Mouse (Mus musculus) cerebellum, postnatal 4 days (tissue): ENCODE measurements at regions not wholly inside any gene's neighbourhood (a gene's known extent, or its start where the extent isn't known, plus 50 kb on each side); places are given as distances from the start of the nearest gene placed in this dataset.
A peak's percentile ranks its signal among the peaks of the same experiment; 100 is the strongest.

Source experiments
- DNase-seq, 2 experiments: peaks; one replicate each; pipeline ENCODE4 v3.0.0; 2022; ENCODE audit warnings: low spot score in 2 of 2, mixed read lengths in 1 of 2

DNA sequence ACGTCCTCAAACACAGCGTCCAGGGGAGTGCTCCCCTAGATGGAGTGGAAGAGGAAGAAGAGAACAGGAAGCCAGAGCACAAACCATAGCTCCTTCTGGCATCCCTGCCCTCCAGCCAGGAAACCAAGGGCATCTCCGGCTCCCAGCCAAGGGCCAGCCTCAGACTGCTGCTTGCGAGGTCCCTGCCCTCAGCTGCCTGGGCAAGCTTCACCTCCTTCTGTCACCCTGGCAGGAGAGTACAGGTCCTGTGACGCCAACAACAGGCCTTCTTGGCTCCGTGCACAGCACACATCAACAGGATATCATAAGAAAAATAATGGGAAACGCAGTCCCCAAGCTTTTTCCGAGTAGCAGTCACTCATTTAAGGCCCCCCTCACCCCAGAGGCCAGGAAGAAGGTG lies 212.9 kb upstream of the Mocs1 start:
- DNase-seq, result peak in 1 of 2 experiments; percentile 74

DNA sequence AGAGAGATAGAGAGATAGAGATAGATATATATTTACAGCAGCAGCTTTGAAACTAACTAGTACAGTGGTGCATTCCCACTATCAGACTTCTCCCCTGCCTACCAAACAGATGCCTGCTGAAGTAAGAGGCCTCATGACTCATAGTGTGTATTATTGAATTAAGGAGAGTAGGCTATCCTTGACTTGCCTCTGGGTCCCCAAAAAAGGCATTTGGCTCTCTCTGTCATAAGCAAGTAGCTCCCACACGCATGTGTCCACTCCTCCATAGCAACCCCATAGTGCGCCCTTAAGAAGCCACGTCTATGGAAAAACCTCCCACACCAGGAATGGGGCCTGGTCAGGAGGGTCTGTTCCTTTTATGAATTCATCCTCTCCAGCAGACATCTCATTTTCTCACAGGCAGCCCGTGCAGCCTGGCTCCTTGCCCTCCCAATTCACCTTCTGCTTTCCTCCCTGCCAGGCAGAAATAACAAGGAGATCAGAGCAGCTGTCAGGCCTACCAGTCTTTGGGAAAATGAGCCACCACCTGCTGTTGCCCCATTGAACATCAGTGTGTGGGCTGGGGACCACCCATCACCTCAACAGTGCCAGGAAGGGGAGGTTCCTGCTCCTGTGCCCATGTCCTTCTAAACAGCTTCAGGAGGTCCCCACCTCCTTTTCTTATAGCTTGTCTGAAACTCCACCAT lies 208.5 kb upstream of the Mocs1 start:
- peak in 1 of 2 experiments; percentile 76 for DNase-seq

DNA sequence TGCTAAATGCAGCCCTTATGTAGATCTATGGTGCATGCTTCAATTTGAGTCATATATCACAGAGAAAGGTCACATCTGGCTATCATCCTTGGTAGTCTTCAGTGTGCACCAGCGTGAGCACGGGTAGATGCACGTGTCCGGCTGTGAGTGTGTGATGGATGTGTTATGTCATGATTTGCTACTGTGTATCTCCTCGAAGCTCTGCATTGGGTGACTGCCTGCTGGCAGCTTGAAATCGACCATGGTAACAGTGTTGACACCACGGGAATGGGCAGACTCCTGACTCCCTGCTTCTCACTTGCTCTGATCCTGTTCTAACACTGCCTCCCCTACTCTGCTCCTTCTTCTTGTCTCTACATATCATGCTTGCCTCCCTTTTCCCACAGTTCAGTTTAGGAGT lies 204.9 kb upstream of the Mocs1 start:
- no peak for DNase-seq

DNA sequence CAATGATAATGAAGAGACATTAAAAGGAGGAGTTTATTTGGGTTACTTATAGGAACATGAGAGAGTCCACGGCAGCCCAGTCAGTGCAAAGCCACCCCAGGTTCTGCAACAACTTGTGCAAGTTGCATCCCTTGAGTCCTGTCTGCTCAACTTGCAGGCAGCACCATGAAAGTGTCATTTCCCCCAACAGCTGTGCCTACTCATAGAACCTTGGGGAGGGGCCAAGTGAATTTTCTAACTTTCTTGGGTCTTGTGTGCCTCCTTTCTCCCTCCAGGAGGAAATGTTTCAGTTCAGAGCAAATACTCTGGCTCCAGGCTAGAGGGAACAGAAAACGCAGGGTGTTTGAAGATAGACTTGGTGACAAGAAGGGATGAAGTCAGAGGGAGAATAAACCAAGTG lies 204.5 kb upstream of the Mocs1 start:
- no peak for DNase-seq

DNA sequence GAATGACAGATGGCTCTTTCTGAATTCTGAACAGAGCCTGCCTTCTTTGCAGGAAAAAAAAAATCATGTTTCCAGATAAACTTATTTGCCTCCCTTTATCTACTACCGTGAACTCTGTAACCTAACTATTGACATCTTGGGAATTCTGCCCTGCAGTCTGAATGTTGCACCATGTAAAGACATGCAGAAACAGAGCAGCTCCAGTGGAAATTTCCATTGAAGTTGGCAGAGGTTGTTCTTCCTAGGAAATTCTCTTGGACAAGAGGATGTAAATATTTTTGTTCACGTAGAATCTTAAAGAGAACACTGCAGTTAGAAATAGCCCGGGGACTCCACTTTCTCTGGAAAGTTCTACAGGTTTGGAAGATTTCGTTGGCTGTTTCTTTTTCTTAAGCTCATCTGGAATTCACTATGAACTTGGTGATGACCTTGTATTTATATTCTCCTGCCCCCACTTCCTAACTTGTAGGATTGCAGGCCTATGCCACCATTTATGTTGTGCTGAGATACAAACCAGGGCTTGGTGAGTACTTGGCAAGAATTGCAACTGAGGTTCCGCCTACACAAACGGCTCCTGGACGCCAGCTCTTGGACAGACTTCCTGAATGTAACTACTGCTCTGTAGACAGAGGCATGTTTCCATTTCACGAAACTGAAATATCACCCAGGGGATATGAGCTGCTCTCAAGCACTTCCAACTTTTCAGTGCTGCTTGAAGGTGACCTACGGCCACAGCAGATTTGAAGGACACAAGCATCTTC lies 202.7 kb upstream of the Mocs1 start:
- no peak for DNase-seq

DNA sequence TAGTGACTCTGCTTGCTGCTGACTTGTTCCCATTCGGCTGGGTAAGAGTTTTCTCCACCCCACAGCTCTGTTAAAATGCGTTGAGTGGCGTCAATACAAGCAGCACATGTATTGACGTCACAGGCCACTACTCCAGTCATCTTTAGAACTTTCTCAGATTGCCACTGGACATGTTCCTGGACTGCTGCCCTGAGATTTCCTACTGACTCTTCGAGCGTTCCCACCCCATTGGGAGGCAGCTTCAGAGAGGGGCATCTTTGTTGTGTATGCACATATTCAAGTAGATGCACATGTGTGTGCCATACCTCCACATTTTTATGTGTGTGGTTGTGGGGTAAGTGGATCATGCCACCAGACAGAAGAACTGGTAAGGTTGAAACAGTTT lies 202.2 kb upstream of the Mocs1 start:
- no peak for DNase-seq

DNA sequence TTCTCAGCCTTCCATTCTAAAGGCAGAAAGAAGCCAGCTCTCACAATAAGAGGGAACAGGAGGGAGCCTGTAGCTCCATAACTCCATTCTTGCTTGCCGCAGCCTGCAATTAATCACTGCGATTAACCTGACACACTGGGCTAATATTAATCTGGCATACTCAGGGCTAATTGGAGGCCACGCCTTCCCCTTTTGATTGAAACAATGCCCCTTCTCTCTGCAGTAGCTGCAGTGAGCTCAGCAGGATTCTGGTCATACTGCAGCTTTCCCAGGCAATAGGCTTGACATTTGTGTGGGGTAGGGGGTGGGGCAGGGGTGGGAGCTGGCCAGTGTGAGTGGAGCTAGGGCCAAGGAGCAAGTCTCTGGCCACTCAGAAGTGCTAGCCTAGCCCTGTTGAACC lies 196.9 kb upstream of the Mocs1 start:
- DNase-seq, result no peak

DNA sequence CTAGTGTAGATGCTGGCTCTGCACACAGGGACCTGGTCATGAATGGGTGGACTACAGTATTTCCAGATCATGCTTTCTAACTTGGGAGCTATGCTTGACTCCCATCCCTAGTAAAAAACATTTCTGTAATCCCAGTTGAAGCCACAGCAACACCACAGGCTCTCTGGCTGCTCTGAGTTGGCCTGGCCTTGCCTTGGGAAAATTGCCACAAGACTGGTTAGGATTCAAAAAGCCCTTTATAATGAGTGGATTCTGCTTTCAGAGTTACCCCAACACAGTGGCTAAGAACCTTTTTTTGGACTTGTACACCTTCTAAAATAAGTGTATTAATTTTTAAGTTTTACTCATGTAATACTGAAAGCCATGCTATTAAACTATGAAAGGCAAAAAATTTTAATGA lies 188.1 kb upstream of the Mocs1 start:
- no peak for DNase-seq

DNA sequence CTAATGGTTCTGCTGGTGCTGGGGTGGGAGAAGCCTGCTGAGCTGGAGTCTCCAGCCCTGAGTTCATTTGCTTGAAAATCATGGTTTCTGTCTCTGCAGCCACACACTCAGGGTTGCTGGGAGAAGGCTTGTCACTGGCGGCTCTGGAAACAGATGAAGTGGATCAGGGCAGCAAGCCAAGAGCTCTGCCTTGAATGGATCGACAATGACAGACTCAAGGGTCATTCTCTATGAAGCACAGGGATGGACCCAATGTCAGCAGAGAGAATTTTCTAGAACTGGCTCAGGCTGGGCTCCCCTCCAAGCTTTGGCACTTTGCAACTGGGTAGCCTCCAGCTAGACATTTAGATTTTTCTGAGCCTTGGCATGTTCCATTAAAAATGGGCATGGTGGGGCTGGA lies 184.7 kb upstream of the Mocs1 start:
- peak; percentile 43 to 79 for DNase-seq

DNA sequence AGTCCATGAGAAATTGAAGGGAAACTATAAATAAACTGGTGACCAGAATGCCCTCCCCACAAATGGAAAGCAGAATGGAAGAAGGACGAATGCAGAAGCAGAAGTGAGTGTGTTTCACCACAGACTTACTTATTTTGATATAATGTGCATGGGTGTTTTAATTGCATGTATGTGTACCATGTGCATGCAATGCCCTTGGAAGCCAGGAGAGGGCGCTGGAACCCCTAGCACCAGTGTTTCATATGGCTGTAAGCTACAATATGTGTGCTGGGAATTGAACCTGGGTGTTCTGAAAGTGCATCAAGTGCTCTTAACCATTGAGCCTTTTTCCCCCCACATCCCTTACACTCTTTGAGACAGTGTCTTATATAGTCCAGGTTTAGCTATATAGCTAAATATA lies 183.1 kb upstream of the Mocs1 start:
- no peak for DNase-seq

DNA sequence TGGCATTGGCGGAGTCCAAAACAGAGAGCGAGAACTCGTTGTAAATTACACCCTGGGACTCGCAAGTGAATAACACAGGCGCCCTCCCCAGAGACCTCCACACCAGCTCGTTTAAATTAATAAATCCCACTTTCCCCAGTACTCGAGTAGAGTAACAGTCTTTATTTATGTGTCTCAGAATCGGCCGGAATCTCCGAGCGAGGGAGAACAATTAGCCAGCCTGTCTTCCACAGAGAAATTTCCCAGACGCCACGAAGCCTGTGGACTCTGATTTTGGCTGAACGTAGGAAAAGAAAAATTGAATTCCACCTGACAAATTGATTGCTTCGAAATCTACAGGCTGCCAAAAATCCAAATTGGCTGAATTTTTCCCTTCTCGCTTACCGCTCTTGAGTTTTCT lies 180.9 kb upstream of the Mocs1 start:
- DNase-seq, result no peak

DNA sequence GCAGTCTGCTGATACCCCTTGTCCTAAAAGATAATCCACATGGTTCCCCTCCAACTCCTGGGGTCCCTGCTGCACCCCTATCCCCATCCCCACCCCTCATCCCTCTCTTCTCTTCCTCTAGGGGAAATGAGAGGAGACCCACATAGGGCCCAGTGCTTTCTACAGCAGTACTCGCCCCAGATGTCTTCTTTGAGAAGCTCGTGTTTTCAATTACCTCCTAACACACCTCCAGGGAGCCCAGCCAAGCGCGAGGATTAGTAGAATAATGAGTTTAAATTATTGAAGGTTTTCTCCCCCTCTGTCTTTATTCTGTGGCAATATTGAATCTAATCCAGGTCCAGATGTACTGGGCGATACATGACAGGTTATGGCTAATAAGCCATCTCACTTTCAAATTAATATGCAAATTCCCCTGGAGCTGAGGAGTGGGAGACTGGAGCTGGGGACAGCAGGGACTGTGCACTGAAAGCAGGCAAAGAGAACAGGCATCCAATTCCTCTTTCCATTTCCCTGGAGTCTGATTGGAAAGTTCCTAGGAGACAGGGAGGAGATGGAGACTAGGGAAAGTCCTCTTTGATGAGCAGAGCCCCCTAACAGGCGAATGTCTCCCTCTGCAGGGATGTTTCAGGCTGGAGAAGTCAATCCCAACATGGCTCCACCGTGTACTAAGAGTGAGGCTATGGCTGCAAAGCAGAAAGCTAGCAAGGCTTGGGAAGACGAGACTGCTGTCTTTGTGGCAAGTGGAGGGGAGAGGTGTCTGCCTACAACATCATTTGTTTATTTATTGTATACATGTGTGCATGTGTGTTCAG lies 177.2 kb upstream of the Mocs1 start:
- no peak for DNase-seq

DNA sequence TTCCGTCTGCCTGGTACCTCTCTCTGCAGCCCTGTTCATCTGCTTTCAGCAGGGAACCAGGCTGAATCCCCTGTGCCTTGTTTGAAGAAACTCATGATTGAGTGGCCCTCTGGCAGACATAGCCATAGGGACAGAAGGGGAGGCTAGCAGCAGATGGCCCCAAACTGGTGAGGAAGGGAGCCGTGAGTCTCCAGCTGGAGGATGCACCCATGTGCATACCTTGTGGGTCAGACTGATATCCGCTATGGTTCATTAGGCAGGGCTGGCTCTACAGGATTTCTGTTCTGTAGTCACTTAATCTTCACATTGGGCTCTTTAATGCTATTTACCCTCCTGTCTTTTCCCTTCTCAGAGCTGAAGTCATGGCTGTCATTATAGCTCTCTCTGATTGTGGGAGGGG lies 175.9 kb upstream of the Mocs1 start:
- DNase-seq, result no peak

DNA sequence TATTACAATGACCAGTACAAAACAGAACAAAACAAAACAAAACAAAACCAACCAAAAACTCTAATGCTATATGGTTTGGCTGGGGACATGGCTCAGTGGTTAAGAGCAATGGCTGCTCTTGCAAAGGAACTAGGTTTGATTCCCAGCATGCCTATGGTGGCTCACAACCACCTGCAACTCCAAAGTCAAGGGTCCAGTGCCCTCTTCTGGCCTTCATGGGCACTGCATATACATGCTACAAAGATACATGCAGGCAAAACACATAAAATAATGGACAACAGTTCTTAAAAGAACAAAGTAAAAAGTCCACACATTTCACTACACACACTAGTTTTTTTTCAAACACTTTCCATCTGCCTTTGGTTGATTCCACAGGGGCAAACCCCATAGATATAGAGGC lies 169.7 kb upstream of the Mocs1 start:
- no peak for DNase-seq

DNA sequence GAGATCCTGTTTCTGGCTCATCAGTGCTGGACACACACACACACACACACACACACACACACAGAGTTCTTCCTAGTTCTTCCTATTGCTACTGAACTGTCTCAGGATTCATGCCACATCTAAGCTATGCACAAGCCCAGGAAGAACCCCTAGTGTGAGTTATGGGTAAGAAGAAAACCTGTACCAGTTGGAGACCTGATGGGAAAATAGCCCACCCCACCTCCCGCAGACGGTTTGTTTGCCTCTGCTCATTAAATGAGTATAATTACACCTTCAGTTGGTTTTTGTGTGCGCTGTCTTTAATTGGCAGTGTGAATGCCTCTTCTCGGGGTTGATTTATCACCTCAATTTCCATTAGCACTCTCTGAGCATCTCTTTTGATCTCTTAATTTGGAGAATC lies 165.8 kb upstream of the Mocs1 start:
- no peak for DNase-seq

DNA sequence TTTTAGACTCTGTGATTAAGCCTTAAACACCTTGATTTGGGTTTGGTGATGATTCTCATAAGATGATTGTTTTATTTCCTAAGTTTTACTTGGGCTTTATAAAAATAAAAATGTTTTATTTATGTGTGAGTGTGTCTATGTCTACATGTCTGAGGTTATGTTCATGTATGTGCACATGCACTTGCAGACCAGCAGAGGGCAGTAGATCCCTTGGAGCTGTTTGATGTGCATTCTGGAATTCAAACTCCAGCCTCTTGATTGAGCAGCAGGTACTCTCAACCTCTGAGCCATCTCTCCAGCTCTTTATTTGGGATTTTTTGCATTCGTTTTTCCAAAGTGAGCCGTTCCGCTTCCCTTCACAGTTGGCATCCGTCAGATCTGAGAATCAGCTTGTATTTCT lies 161.8 kb upstream of the Mocs1 start:
- no peak for DNase-seq

DNA sequence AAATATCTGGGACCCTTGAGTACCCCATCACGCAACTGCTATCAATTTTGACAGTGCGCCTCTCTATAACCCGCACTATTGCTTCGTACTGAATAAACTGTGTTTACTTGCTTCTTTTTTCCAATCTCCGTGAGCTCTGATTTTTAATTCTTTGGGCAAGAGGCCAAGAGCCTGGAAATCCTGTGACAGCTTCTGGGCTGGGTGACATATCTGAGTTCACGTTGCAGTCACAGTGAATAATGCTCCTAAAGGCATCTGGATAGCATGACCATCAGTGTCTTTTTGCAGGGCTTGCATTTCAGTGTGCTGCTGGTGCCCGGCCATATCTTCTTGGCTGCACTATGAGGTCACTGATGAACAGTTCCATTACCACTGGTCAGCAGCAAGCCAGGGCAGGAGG lies 158.2 kb upstream of the Mocs1 start:
- DNase-seq, result no peak

DNA sequence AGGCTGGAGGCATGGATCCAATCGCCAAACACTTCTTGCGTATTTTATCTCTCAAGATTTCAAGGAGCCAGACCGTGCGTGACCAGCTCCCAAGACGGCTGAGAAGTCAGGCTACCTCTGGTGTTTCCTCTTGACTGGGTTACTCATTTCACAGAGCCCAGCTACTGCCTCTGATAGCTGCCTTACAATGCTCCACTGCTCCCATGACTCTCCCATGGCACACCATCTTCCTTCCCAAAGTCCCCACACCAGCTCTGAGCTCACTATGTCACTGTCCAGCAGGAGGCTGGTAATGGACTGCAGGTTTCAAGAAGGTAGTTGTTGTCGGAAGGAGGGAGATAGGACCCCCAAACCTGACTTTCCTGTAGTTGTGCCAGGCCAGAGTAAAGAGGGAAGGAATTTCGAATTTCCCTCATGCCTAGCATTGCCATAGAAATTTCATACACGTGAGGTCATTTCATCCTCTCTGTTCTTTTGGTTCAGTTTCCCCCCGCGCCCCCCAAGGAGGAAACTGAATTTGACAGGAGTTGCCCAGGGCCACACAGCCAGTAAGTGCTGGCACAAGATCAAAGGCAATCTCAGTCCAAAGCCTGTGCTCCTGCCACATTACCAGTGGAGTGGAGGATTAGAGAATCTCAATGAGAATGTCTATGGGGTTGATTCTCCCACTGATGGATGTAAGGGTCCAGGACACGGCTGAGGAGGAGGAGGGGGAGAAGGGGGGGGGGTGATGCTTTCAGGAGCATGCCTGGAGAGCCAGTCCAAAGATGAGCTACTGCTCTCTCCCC lies 155.3 kb upstream of the Mocs1 start:
- no peak for DNase-seq

DNA sequence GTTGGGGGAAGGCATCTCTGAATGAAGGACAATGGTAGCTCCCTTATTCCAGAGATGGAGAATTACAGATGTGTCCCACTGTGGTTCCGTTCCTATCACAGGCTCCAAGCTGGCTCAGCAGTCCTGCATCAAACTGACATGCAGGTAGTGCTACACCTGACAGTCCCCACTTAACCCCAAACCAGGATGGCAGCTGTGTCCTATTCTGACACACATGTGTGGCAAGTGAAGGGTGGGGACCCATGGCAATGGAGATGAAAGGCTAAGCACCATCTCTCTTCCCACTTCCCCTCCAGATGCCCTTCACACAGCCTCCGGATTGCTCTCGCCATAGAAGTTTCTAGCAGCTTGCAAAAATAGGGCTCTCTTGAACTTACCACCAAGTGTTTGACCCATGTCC lies 153.2 kb upstream of the Mocs1 start:
- no peak for DNase-seq

DNA sequence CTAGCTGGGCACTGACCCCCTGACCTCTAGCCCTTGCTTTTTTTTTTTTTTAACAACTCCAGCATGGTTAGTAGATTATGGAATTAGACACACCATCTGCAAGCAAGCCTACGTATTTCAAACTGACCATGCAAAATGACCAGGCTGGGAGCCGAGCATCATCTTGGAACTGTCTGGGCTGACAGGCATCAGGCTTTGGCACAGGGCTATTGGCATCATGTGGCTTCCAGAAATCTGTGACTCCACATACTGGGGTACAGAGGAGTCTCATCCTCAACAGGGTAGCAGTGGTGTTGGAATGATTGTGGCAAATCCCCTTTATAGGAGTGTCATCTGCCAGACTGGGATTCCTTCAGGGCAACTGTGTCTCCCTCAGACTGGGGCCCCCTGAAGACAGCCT lies 152.7 kb upstream of the Mocs1 start:
- no peak for DNase-seq

DNA sequence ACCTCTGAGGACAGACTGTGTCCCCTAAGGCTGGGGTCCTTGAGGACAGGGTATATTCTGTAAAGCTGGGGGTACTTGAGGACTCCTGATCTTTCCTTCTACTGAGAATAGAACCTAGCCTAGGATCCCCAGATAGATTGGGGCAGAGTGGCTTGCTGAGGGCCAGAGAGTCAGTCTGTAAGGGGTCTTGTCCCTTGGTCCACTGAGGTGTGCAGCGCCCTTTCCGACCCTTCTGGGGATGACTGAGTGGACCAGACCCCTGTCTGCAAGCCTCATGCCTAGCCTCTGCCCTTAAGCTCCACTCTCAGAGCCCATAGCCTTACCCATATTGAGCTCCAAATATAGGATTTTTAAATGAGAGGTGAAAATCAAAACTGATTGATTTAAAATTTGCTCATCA lies 152.2 kb upstream of the Mocs1 start:
- DNase-seq, result no peak

DNA sequence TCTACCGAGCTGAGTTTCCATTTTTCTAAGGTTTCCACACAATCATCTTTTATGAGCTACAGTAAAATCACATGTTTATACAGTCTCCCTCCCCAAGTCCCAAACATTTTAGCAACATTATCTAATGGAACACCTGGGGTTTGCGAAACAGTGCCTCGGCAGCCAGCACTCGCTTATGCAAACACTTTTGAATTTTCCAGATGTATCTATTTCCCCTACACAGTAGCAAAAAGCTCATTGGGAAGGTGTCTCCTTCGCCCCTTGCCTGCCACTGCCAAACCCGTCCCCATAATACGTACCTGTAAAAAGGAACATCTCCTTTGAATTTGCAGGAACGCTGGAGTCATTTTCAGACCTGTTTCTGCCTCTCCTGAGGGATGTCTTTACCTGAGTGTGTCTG lies 149.6 kb upstream of the Mocs1 start:
- DNase-seq, result no peak
